Mouse (Mus musculus) liver, embryonic 16.5 days (tissue): ENCODE results near the gene Vmn2r40. TPM values are rescaled to one million over a fixed set of nuclear protein-coding genes. Genes with fewer than 3 reads are reported as not detected.
"Not testable (repeated sequence)": the region's sequence is repeated elsewhere in the genome, so short reads cannot be mapped to it uniquely, and the experiment has no call there.

Experiments
- ATAC-seq: fragments of 200-750 bp; cut with Nextera tagmentation; 2 replicates; pipeline ENCODE4 v1.8.0; 2017; ENCODE audit warnings: low read depth, mild to moderate bottlenecking, moderate number of reproducible peaks, moderate library complexity
- H3K27ac ChIP-seq: fragments of 300-500 bp; sonication (generic); 2 replicates; pipeline ENCODE4 v1.5.1; 2014; ENCODE audit warnings: mild to moderate bottlenecking, low read length
- H3K27me3 ChIP-seq: fragments of 300-500 bp; sonication (generic); 2 replicates; pipeline ENCODE4 v1.6.1; 2014; ENCODE audit warnings: low read depth, low read length, mixed read lengths; ENCODE audit not compliant: control insufficient read depth, insufficient read depth
- H3K36me3 ChIP-seq: fragments of 300-500 bp; sonication (generic); 2 replicates; pipeline ENCODE4 v1.6.1; 2014; ENCODE audit warnings: mild to moderate bottlenecking; ENCODE audit not compliant: control insufficient read depth, insufficient read depth
- H3K4me1 ChIP-seq: fragments of 300-500 bp; sonication (generic); 2 replicates; pipeline ENCODE4 v1.6.1; 2014; ENCODE audit warnings: low read depth, low read length, mixed read lengths; ENCODE audit not compliant: control insufficient read depth
- H3K4me2 ChIP-seq: fragments of 300-500 bp; sonication (generic); 2 replicates; pipeline ENCODE4 v1.6.1; 2014; ENCODE audit warnings: low read depth, low read length, mixed read lengths
- H3K4me3 ChIP-seq: fragments of 300-500 bp; sonication (generic); 2 replicates; pipeline ENCODE4 v1.5.1; 2014; ENCODE audit warnings: low read depth, mild to moderate bottlenecking, low read length
- H3K9ac ChIP-seq: fragments of 300-500 bp; sonication (generic); 2 replicates; pipeline ENCODE4 v1.6.1; 2014; ENCODE audit warnings: low read depth, low read length
- H3K9me3 ChIP-seq: fragments of 300-500 bp; sonication (generic); replicated peaks from 2 replicates; pipeline ENCODE4 v1.6.1; 2016; ENCODE audit warnings: low read length; ENCODE audit not compliant: control insufficient read depth
- WGBS: fragments of 180-500 bp; shearing (Covaris S2); extraction: QIAGEN DNeasy Blood & Tissue Kit; methylation state at CpG from one replicate; pipeline ENCODE4 v1.1.7; 2014; ENCODE audit not compliant: insufficient replicate concordance; 5-methylcytosine and 5-hydroxymethylcytosine counted together
- polyA plus RNA-seq: library from polyadenylated mRNA; unstranded; fragments of >200 nt; fragmentation: Nextera tagmentation; extraction: Ambion mirVana; gene quantifications from 2 replicates; pipeline ENCODE4 v1.2.1, GENCODE M21; 2015

The Vmn2r40 gene
- not detected in 2 replicates for polyA plus RNA-seq

DNA sequence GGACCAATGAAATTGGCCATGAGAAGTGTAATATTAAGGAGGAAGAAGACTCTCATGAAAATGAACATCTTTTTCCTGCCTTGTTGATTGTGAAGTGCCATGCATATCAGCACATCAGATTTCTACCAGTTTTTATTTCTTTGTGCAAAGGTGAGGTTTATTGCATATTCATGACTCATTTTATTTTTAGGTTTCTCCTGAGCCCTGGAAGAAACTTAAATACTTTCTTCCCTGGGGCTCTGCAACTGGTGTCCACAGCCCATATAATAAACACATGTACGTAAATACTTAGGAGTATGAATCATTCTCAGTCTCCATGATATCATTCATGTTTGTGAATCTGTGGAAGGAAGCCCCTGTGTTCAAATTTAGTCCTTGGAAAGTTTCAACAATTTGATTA is at the start of gene Vmn2r40:
Gene Vmn2r40 (minus strand): TSS at position 101 of the 400 bp plus-strand sequence.
- no CpG with 5 or more reads among the region's 1 CpGs for WGBS
- H3K27me3 ChIP-seq, H3K27ac ChIP-seq, H3K4me1 ChIP-seq, H3K36me3 ChIP-seq, H3K9ac ChIP-seq, ATAC-seq, H3K4me2 ChIP-seq, H3K4me3 ChIP-seq, H3K9me3 ChIP-seq: not testable (repeated sequence)

Other genes starting within 250 kb of the Vmn2r40 start
- gene Vmn2r39, start 99.4 kb upstream of the Vmn2r40 start, polyA plus RNA-seq = not detected in 2 replicates
- gene Vmn2r38, start 166.4 kb upstream of the Vmn2r40 start, polyA plus RNA-seq = not detected in 2 replicates